Mouse (Mus musculus) forebrain, embryonic 16.5 days (tissue): ENCODE results near the gene Gm16253. TPM values are rescaled to one million over a fixed set of nuclear protein-coding genes. Genes with fewer than 3 reads are reported as not detected.
A peak's percentile ranks its signal among the peaks of the same experiment; 100 is the strongest.

Experiments used
- ATAC-seq: fragments of 200-750 bp; cut with Nextera tagmentation; 2 replicates; pipeline ENCODE4 v1.8.0; 2017; ENCODE audit warnings: mild to moderate bottlenecking, moderate library complexity
- H3K27ac ChIP-seq: fragments of 300-500 bp; sonication (generic); 2 replicates; pipeline ENCODE4 v1.5.1; 2014; ENCODE audit warnings: low read length, control low read depth
- H3K27me3 ChIP-seq: fragments of 300-500 bp; sonication (generic); replicated peaks from 2 replicates; pipeline ENCODE4 v1.6.1; 2014; ENCODE audit warnings: low read length; ENCODE audit not compliant: control insufficient read depth, insufficient read depth
- H3K36me3 ChIP-seq: fragments of 300-500 bp; sonication (generic); 2 replicates; pipeline ENCODE4 v1.6.1; 2014; ENCODE audit not compliant: control insufficient read depth, insufficient read depth
- H3K4me1 ChIP-seq: fragments of 300-500 bp; sonication (generic); replicated peaks from 2 replicates; pipeline ENCODE4 v1.6.1; 2014; ENCODE audit warnings: low read length; ENCODE audit not compliant: control insufficient read depth, insufficient read depth
- H3K4me2 ChIP-seq: fragments of 300-500 bp; sonication (generic); 2 replicates; pipeline ENCODE4 v1.6.1; 2014; ENCODE audit warnings: mild to moderate bottlenecking, low read length, control low read depth
- H3K4me3 ChIP-seq: fragments of 300-500 bp; sonication (generic); replicated peaks from 2 replicates; pipeline ENCODE4 v1.5.1; 2014; ENCODE audit warnings: mild to moderate bottlenecking, low read length, control low read depth
- H3K9ac ChIP-seq: fragments of 300-500 bp; sonication (generic); replicated peaks from 2 replicates; pipeline ENCODE4 v1.6.1; 2014; ENCODE audit warnings: low read depth, low read length, control low read depth
- H3K9me3 ChIP-seq: fragments of 300-500 bp; sonication (generic); 2 replicates; pipeline ENCODE4 v1.6.1; 2016; ENCODE audit warnings: low read length; ENCODE audit not compliant: control insufficient read depth
- WGBS: fragments of 180-500 bp; shearing (Covaris S2); extraction: QIAGEN DNeasy Blood & Tissue Kit; methylation state at CpG from one replicate; pipeline ENCODE4 v1.1.7; 2014; 5-methylcytosine and 5-hydroxymethylcytosine counted together
- polyA plus RNA-seq: library from polyadenylated mRNA; unstranded; fragments of >200 nt; fragmentation: Nextera tagmentation; extraction: Ambion mirVana; gene quantifications from 2 replicates; pipeline ENCODE4 v1.2.1, GENCODE M21; 2015

The Gm16253 gene
- polyA plus RNA-seq, 1 experiment from 2014 or later: 1.6 TPM

DNA sequence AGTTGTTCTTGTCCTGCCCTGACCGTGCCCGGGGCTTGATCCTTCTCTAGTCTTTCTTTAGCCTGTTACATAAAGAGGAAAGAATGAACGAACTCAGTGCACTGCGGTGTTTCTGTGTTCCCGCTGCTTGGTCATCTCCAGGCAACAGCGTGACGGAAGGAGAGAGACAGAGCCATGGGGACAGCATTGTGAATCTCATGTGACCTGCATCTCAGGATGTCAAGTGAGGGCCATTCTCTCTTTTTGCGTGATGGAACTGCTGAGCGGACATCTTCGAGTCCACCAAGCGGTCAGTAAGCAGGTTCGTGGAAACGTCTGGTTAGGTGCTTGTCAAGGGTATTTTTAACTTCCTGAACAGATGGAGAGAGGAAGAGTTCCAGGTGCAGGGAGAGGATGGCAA is 7.3 kb upstream of the Gm16253 start:
- no peak overlapping the region for H3K9ac ChIP-seq
- no peaks in the 10 kb centered on the region for H3K27me3 ChIP-seq
- 92% methylated on average over 13 of the region's 13 CpGs for WGBS
- no peak overlapping the region for H3K4me3 ChIP-seq
- no peak overlapping the region for H3K27ac ChIP-seq
- no peaks in the 10 kb centered on the region for H3K36me3 ChIP-seq
- no peaks in the 10 kb centered on the region for H3K4me1 ChIP-seq
- no peak overlapping the region for H3K4me2 ChIP-seq
- no peaks in the 10 kb centered on the region for H3K9me3 ChIP-seq
- ATAC-seq: no peak

DNA sequence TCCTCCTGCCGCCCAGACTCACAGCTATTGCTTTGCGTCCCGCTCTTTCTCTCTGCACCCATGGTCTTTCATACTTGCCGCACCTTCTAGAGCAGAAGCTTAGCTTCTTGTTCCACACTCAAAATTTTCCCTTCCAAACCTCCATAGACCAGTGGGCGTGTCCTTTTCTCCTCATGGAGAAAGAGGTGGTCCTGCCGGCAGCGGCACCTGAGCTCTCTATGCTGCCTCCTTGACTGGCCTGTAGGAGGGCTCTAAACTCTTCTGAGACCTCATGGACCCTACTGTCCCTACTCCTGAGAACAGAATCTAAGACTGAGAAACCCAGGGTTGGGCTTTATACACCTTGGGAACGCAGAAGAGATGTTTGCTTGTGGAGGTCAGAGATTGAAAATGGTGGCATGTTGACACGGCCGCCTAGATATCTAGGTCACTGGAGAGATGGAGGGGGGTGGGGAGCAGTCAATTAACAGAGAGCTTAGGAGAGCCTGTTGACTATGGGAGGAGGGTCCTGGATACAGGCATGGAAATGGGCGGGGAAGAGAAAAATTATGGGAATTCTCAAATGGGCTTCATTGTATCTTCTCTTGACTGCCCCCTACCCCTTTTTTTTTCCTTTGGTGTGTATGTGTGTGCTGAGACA is 6.7 kb upstream of the Gm16253 start:
- H3K4me2 ChIP-seq: no peak overlapping the region
- no peaks in the 10 kb centered on the region for H3K27me3 ChIP-seq
- no peaks in the 10 kb centered on the region for H3K4me1 ChIP-seq
- 88% methylated on average over 11 of the region's 11 CpGs for WGBS
- no peak for ATAC-seq
- H3K36me3 ChIP-seq: no peaks in the 10 kb centered on the region
- H3K4me3 ChIP-seq: no peak overlapping the region
- H3K9ac ChIP-seq: no peak overlapping the region
- no peaks in the 10 kb centered on the region for H3K9me3 ChIP-seq
- H3K27ac ChIP-seq: no peak overlapping the region

GRCm38 (mm10) chr3:96570643-96571042 is 6.1 kb upstream of the Gm16253 start:
- no peaks in the 10 kb centered on the region for H3K9me3 ChIP-seq
- no peak overlapping the region for H3K9ac ChIP-seq
- H3K27me3 ChIP-seq: no peaks in the 10 kb centered on the region
- no peak for ATAC-seq
- H3K4me3 ChIP-seq: no peak overlapping the region
- H3K27ac ChIP-seq: no peak overlapping the region
- H3K4me2 ChIP-seq: no peak overlapping the region
- H3K36me3 ChIP-seq: no peaks in the 10 kb centered on the region
- 71% methylated on average over 7 of the region's 7 CpGs for WGBS
- no peaks in the 10 kb centered on the region for H3K4me1 ChIP-seq

GRCm38 (mm10) chr3:96571336-96571735 is 5.4 kb upstream of the Gm16253 start:
- H3K36me3 ChIP-seq: no peaks in the 10 kb centered on the region
- no peak overlapping the region for H3K4me3 ChIP-seq
- 81% methylated on average over 2 of the region's 2 CpGs for WGBS
- peaks cover 3% of the 10 kb centered on the region; the same call in 1 of the 2 replicates for H3K4me1 ChIP-seq
- ATAC-seq: no peak
- H3K9me3 ChIP-seq: no peaks in the 10 kb centered on the region
- H3K4me2 ChIP-seq: no peak overlapping the region
- H3K27me3 ChIP-seq: no peaks in the 10 kb centered on the region
- no peak overlapping the region for H3K9ac ChIP-seq
- H3K27ac ChIP-seq: no peak overlapping the region

DNA sequence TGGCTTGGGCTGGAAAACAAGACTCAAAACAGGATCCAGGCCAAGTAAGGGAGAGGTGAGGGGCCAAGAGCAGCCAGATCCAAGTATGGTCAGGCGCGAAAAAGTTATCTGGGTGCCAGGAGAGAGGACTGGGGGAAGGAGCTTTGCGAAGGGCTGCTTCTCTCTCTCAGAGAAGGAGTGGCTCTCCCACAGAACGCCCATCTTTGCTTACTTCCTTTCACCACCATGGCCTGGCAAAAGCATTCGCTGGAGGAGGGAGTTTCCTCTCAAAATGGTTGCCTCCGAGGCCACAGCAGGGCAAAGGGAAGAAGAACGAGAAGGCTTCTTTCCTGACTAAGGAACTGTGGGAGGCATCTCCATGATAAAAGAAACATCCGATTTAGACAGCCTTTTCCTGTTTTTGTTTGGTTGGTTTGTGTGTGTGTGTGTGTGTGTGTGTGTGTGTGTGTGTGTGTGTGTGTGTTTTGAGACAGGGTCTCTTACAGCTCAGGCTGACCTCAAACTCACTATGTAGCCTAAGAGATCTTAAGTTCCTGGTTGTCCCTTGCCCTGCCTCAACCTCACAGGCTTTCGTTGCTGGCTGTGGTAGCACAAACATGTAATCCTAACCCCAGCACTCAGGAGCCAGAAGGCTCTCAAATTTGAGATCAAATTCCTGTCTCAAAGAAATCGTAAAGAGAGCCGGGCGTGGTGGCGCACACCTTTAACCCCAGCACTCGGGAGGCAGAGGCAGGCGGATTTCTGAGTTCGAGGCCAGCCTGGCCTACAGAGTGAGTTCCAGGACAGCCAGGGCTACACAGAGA is 4.7 kb upstream of the Gm16253 start:
- no peaks in the 10 kb centered on the region for H3K36me3 ChIP-seq
- no peak overlapping the region for H3K4me3 ChIP-seq
- no peak for ATAC-seq
- H3K4me2 ChIP-seq: no peak overlapping the region
- no peaks in the 10 kb centered on the region for H3K27me3 ChIP-seq
- H3K4me1 ChIP-seq: peaks cover 10% of the 10 kb centered on the region; the same call in 1 of the 2 replicates
- WGBS: 79% methylated on average over 16 of the region's 16 CpGs
- no peaks in the 10 kb centered on the region for H3K9me3 ChIP-seq
- no peak overlapping the region for H3K9ac ChIP-seq
- H3K27ac ChIP-seq: no peak overlapping the region

DNA sequence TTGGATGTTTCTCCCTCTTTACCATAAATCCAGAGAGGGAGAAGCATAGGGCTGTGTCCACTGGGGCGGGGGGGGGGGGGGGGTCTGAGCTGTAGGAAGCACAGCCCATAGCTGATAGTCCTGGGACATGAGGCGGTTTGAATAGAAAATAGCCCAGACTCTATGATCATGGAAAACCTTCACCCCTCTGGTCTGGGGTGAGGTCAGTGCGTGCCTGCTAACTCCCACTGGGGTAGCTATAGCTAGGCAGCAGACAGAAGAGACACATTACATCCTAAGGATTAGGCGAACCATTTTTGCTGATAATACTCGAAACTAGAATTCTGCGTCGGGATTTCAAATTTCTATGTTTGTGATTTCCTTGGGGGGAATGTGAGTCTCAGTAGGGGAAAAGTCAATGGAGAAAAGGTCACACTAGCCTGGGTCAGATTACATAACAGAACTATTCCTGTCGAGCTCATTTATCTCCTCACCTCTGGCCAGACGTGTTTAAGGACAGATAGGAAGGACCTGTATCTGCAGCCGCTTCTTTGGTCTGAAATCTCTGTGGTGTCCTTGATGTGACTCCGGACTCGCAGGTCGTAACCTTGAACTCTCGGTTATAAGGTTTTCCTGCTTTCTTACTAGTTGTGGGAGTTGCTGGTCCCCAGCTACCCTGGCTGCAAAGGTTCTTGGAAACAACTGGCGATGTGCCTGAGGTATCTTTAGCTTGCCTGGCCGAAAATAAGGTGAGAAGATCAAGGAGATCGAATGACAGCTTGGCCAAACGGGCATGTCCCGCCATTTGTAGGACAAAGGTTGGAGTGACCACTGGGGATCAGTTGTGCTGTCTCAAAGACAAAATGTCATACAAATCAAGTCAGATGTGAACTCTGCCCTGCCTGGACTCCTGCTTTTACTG is 2.9 kb upstream of the Gm16253 start:
- Histone ChIP-seq H3K9ac (no peak overlapping the region), H3K9me3 (no peaks in the 10 kb centered on the region), H3K4me1 (peaks cover 13% of the 10 kb centered on the region; the same call in 1 of the 2 replicates), H3K4me2 (no peak overlapping the region), H3K27ac (no peak overlapping the region), H3K27me3 (no peaks in the 10 kb centered on the region), H3K36me3 (no peaks in the 10 kb centered on the region), H3K4me3 (no peak overlapping the region)
- ATAC-seq: no peak
- WGBS: 88% methylated on average over 18 of the region's 19 CpGs

- WGBS: 93% methylated on average over 8 of the region's 8 CpGs
Measured at GRCm38 (mm10) chr3:96575272-96575984, 1.4 kb upstream of the Gm16253 start.

DNA sequence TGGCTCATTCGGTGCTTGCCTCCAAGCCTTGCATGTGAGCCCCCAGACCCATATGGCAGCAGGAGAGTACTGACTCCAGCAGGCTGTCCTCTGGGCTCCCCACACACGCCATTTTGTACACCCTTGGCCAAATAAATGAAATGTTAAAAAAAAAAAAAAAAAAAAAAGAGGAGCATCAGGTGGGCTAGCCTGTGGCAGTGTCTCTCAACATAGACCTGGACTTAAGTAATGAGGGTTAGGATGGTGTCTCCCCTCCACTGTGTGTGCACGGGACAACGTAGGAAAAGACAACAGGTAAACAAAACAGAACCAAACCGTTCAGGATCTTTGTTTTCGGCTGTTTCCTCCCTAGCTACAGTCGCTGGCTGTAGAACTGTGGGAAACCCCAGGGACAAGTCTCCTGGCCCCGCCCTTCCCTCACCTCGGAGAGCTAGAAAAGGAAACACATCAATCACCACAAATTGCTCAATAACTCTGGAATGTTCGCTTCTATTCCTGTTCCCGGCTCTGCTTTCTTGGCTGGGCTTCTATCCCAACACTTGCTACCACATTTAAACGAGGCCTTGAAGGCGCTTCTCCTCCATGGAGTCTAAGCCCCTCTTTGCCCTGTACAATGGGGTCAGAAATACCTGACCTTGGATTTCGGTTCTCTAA is 652 bp upstream of the Gm16253 start:
- no peak for ATAC-seq
- H3K27ac ChIP-seq: peak overlapping the region; percentile 41; the same call in 1 of the 2 replicates
- peak overlapping the region; percentile 42 for H3K4me2 ChIP-seq
- no peaks in the 10 kb centered on the region for H3K9me3 ChIP-seq
- H3K27me3 ChIP-seq: no peaks in the 10 kb centered on the region
- H3K36me3 ChIP-seq: no peaks in the 10 kb centered on the region
- H3K9ac ChIP-seq: no peak overlapping the region; the same call in 1 of the 2 replicates
- peak overlapping the region; percentile 14 for H3K4me3 ChIP-seq
- peaks cover 18% of the 10 kb centered on the region for H3K4me1 ChIP-seq
- 64% methylated on average over 14 of the region's 14 CpGs for WGBS

More at GRCm38 (mm10) chr3:96575272-96575984, 1.4 kb upstream of the Gm16253 start:
- Histone ChIP-seq H3K4me2 (no peak overlapping the region), H3K27me3 (no peaks in the 10 kb centered on the region), H3K9ac (no peak overlapping the region), H3K4me3 (no peak overlapping the region), H3K36me3 (no peaks in the 10 kb centered on the region), H3K27ac (no peak overlapping the region), H3K9me3 (no peaks in the 10 kb centered on the region), H3K4me1 (peaks cover 15% of the 10 kb centered on the region)
- no peak for ATAC-seq
